Mouse (Mus musculus): ENCODE measurements around the gene Pcdh17.

The Pcdh17 gene

GRCm38 (mm10) chr14:84443288-84443686, at the start of gene Pcdh17:
TSS of gene Pcdh17 (plus strand) at chr14:84443563.
- DNase-seq (ENCODE audit: low spot score) = peak; percentile 98

DNA sequence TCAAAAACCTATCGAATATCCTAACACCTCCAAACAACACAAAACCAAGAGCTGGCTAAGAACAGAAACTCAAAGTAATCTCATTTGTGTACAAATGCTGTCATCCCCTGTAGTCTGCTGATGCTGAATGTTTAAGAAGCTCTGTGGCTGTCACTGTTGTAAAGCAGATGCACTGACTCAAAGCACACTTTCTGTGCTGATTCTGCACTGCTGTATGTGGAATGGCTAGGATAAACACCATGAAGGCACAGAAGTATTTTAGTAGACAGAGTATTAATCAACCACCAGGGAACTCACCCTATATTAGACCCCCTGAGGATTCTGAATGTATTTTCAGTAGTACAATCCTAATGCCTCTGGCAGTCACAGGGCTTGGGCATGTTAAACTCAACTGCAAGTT, 46.2 kb upstream of the Pcdh17 start:
- DNase-seq (ENCODE audit: low spot score) = no peak

GRCm38 (mm10) chr14:84424736-84425135, 18.6 kb upstream of the Pcdh17 start:
- DNase-seq (ENCODE audit: low spot score) = no peak

GRCm38 (mm10) chr14:84426616-84427015, 16.7 kb upstream of the Pcdh17 start:
- DNase-seq (ENCODE audit: low spot score) = no peak

- peak; percentile 78 for DNase-seq (ENCODE audit: low spot score)
Measured at GRCm38 (mm10) chr14:84438066-84438770, 5.1 kb upstream of the Pcdh17 start.

DNA sequence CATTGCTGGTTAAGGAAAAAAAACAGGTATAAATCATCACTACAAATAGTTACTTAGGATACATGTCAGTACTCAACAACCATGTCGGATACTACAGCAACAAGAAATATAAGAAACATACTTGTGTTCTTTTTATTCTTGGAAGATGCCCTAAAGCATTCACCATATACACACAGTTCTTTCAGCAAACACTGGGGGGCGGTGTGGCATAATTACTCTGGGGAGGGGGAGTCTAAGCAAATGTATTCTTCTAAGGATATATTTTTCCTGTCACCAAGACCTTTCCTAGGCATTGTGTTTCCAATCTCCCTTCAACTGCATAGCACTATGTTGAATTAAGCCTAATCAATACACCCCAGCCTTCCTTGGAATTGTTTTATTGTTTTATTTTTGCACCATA, 2.5 kb upstream of the Pcdh17 start:
- peak; percentile 80 for DNase-seq (ENCODE audit: low spot score)

- peak; percentile 61 for DNase-seq (ENCODE audit: low spot score)
Measured at GRCm38 (mm10) chr14:84442528-84443287, 655 bp upstream of the Pcdh17 start.

DNA sequence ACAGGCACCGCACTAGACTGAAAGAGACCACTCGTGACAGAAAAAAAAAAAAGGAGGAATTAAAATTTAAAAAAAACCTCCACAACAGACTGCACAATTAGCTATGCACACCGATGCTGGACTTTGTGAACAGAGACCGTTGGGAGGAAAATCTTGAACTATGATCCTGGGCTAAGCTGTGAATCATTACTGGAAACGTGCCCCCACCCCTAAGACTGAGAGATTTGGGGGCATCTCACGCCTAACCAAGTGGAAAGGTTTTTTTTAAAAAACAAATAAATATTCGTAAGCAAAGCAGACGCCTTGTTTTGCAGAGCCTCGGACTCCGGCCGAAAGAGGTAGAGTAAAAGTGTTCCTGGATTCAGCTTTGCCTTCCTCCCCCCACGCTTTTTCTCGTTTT, 398 bp downstream of the Pcdh17 start:
- DNase-seq (ENCODE audit: low spot score) = no peak

DNA sequence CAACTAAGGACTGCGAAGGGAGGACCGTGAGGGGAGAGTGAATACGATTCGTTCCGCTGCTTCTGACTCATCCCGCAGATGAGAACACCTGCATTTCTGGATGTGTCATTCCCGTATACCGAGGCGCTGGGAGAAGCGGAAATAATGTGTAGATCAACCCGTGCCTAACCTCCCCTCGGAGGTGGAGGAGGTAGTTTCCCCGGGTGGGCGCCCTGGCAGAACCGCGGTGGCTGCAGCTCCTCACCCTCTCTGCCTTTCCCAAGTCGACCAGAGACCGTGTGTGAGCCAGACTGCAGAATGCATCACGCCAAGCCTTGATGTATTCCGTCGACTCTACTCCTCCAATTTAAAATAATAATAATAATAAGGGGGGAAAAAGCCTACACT, 906 bp downstream of the Pcdh17 start:
- peak; percentile 58 for DNase-seq (ENCODE audit: low spot score)

- peak; percentile 62 for DNase-seq (ENCODE audit: low spot score)
Measured at GRCm38 (mm10) chr14:84444663-84445502, 1.5 kb downstream of the Pcdh17 start.

DNA sequence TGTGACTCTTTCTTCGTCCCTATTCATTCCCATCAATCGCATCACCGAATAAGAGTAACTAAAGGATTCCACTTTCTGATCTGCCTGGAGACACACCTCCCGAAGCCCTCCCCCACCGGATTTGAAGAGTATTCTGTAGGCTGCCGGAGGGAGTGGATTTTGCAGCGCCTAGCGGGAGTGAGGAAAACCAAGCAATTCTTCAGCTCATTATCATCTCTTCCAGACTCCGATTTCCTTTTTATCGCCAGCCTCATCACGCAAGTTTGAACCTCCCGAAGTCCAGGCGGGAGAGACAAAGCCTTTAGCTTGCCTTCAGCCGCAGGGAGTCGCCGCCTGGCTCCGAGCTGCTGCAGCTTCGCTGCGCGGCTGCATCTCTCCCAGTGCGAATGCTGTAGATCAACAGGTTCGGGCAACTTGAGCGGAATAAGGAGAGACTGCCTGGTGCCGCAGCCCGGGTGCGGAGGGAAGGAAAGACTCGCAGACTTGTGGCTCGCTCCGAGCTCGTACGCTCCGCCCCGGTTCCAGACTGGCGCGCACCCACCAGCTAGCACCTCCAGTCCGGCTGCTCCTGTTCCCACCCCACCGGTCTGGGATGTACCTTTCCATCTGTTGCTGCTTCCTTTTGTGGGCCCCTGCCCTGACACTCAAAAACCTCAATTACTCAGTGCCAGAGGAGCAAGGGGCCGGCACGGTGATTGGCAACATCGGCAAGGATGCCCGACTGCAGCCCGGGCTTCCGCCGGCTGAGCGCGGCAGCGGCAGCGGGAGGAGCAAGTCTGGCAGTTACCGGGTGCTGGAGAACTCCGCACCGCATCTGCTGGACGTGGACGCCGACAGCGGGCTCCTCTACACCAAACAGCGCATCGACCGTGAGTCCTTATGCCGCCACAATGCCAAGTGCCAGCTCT, 2.4 kb downstream of the Pcdh17 start:
- DNase-seq (ENCODE audit: low spot score) = peak; percentile 73

DNA sequence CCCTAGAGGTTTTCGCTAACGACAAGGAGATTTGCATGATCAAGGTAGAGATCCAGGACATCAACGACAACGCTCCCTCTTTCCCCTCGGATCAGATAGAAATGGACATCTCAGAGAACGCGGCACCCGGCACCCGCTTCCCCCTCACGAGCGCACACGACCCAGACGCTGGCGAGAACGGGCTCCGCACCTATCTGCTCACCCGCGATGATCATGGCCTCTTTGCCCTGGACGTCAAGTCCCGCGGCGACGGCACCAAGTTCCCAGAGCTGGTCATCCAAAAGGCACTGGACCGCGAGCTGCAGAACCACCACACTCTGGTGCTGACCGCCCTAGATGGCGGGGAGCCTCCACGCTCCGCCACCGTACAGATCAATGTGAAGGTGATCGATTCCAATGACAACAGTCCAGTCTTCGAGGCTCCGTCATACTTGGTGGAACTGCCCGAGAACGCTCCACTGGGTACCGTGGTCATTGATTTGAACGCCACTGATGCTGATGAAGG, 3.1 kb downstream of the Pcdh17 start:
- no peak for DNase-seq (ENCODE audit: low spot score)

- peak; percentile 71 for DNase-seq (ENCODE audit: low spot score)
Measured at GRCm38 (mm10) chr14:84446941-84447641, 3.7 kb downstream of the Pcdh17 start.

GRCm38 (mm10) chr14:84447661-84448380, 4.5 kb downstream of the Pcdh17 start:
- DNase-seq (ENCODE audit: low spot score) = peak; percentile 57

GRCm38 (mm10) chr14:84448381-84448771, 5.0 kb downstream of the Pcdh17 start:
- DNase-seq (ENCODE audit: low spot score) = peak; percentile 30

GRCm38 (mm10) chr14:84454074-84454845, 10.9 kb downstream of the Pcdh17 start:
- no peak for DNase-seq (ENCODE audit: low spot score)

GRCm38 (mm10) chr14:84475491-84475890, 32.1 kb downstream of the Pcdh17 start:
- DNase-seq (ENCODE audit: low spot score) = no peak

DNA sequence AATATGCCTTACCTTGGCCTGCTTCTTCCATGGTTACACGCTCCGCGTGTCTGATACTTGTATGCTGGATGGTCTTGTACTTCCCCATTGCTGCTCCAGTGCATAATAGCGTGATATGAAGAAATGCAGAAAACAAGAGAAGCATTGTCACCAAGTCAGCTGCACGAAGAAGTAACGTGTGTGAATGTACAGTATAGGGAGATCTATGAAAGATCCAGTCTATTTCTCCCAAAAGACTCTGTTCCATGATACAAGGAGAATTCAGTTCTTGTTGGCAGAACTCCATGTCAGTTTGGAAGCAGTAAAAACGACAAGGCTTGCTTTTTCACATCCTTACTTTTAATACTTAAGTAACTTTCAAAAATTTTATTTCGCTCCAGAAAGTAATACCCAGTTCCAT, 33.0 kb downstream of the Pcdh17 start:
- DNase-seq (ENCODE audit: low spot score) = no peak

GRCm38 (mm10) chr14:84476906-84477305, 33.5 kb downstream of the Pcdh17 start:
- DNase-seq (ENCODE audit: low spot score) = no peak
